Mouse (Mus musculus) kidney, adult 9 months (tissue): ENCODE measurements around the gene Gm6880.
"Not testable (repeated sequence)": the region's sequence is repeated elsewhere in the genome, so short reads cannot be mapped to it uniquely, and the experiment has no call there.

Experiments used
- DNase-seq: peaks from one replicate; pipeline ENCODE4 v3.0.0; 2022

Gene Gm6880

GRCm38 (mm10) chrX:74481349-74481885 lies at the start of gene Gm6880:
TSS of gene Gm6880 (minus strand) at chrX:74481399.
- DNase-seq: not testable (repeated sequence)

GRCm38 (mm10) chrX:74517461-74517860 lies 36.3 kb upstream of the Gm6880 start:
- not testable (repeated sequence) for DNase-seq

DNA sequence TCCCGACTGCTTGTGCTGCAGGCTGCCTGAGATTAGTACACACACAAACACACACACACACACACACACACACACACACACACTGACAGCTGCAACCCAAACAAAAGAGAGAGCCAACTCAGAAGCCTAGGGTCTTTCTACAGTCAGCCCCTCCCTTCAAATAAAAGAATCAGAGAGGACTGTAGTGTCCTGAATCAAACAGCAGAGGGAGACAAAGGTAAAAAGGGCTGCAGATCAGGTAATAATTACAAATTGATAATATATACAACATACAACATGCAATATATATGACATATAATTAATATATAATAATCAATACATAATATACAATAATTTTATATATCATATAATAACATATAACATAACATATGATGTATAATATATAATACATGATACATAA lies 15.9 kb upstream of the Gm6880 start:
- peak; percentile 4 for DNase-seq

DNA sequence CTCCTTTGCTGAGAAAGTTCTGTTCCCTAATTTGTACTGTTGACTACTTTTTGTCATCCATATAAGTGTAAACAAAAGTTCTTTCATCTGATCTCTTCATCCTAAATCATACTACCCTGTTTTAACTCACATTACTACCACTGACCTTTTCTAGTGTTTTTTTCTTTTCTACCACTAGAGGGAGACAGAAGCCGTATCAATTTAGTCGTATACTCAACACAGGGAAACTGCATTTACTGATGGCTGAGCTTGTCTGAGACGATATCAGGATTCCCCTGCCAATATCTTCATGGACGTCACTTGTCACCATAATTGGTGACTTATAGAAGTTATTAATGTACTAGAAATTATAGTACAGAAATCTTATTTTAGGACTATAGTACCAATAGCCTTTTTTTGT lies 28.4 kb downstream of the Gm6880 start:
- peak; percentile 22 for DNase-seq

- DNase-seq: no peak
These were observed 29.9 kb downstream of the Gm6880 start for GRCm38 (mm10) chrX:74451157-74451912.
